Mouse (Mus musculus): ENCODE data around the gene Rac1. TPM values are rescaled to one million over a fixed set of nuclear protein-coding genes. Genes with fewer than 3 reads are reported as not detected.
A peak's percentile ranks its signal among the peaks of the same experiment; 100 is the strongest.
"Not testable (repeated sequence)": the region's sequence is repeated elsewhere in the genome, so short reads cannot be mapped to it uniquely, and the experiment has no call there.

The Rac1 gene
- polyA plus RNA-seq, 1 experiment = 141 TPM

DNA sequence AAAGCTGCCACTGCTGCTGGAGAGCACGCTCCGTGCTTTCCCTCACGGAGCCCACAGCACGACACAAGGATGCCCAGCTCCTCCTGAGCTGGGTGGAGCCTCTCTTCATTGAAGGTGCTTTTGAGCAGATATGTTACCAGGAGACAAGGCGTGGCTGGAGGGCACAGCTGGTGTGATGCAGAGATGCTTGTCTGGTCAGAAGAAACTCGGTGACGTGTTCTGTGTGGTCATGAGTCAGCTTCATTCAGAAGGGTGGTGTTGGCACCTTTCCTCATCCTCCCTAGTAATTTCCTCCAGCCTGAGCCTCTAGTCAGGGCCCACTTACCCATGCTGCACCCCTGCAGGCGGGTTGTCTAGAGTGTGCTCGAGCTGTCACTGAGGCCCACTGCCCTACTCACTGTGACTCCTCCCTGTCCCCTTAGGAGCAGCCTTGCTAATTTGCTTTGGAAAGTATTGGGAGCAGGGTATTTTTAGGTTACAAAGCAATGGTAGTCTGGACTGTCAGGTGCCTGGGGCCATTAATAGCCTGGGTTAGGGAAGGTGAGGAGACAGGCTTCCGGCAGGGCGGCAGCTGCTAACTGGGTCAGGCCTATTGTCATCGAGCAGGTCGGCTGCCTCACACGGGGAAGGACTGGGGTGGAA lies 33.8 kb upstream of the Rac1 start:
- Histone ChIP-seq H3K27ac (ENCODE audit: insufficient read depth, low read length) (peak overlapping the region; percentile 19; the same call in 1 of the 2 replicates), H3K27me3 (ENCODE audit: control insufficient read depth, insufficient read depth, low read length) (no peaks in the 10 kb centered on the region), H3K4me1 (ENCODE audit: control insufficient read depth, insufficient read depth, insufficient read length) (no peaks in the 10 kb centered on the region), H3K36me3 (ENCODE audit: control insufficient read depth, insufficient read depth, low read length) (no peaks in the 10 kb centered on the region), H3K4me3 (ENCODE audit: extremely low read depth, insufficient read depth, insufficient read length) (no peak overlapping the region)
- 75% methylated on average over 14 of the region's 14 CpGs for WGBS
- TF ChIP-seq CTCF (IDR thresholded peaks at IDR 0.05; ENCODE audit: extremely low read depth, insufficient read depth, insufficient read length, insufficient replicate concordance) (no peak), POLR2A (IDR thresholded peaks at IDR 0.05; ENCODE audit: low read depth, low read length) (no peak)
- no peak for DNase-seq (ENCODE audit: low read depth in 1 of 2, low spot score in 2 of 2)

- H3K4me3 ChIP-seq (ENCODE audit: extremely low read depth, insufficient read depth, insufficient read length) = no peak overlapping the region
- 96% methylated on average over 4 of the region's 4 CpGs for WGBS
- H3K4me1 ChIP-seq (ENCODE audit: control insufficient read depth, insufficient read depth, insufficient read length) = no peaks in the 10 kb centered on the region
- DNase-seq (ENCODE audit: low read depth in 1 of 2, low spot score in 2 of 2) = no peak
- H3K36me3 ChIP-seq (ENCODE audit: control insufficient read depth, insufficient read depth, low read length) = no peaks in the 10 kb centered on the region
- TF ChIP-seq CTCF (IDR thresholded peaks at IDR 0.05; ENCODE audit: extremely low read depth, insufficient read depth, insufficient read length, insufficient replicate concordance) (no peak), POLR2A (IDR thresholded peaks at IDR 0.05; ENCODE audit: low read depth, low read length) (no peak)
- H3K27me3 ChIP-seq (ENCODE audit: control insufficient read depth, insufficient read depth, low read length) = no peaks in the 10 kb centered on the region
- no peak overlapping the region; the same call in 1 of the 2 replicates for H3K27ac ChIP-seq (ENCODE audit: insufficient read depth, low read length)
Measured at GRCm38 (mm10) chr5:143561009-143561408, 33.2 kb upstream of the Rac1 start.

GRCm38 (mm10) chr5:143558731-143559130 lies 30.9 kb upstream of the Rac1 start:
- no peak for DNase-seq (ENCODE audit: low read depth in 1 of 2, low spot score in 2 of 2)
- H3K27ac ChIP-seq (ENCODE audit: insufficient read depth, low read length) = no peak overlapping the region
- H3K27me3 ChIP-seq (ENCODE audit: control insufficient read depth, insufficient read depth, low read length) = no peaks in the 10 kb centered on the region
- TF ChIP-seq CTCF (IDR thresholded peaks at IDR 0.05; ENCODE audit: extremely low read depth, insufficient read depth, insufficient read length, insufficient replicate concordance) (no peak), POLR2A (IDR thresholded peaks at IDR 0.05; ENCODE audit: low read depth, low read length) (no peak)
- H3K4me1 ChIP-seq (ENCODE audit: control insufficient read depth, insufficient read depth, insufficient read length) = no peaks in the 10 kb centered on the region
- WGBS = 73% methylated on average over 3 of the region's 3 CpGs
- H3K4me3 ChIP-seq (ENCODE audit: extremely low read depth, insufficient read depth, insufficient read length) = no peak overlapping the region
- no peaks in the 10 kb centered on the region for H3K36me3 ChIP-seq (ENCODE audit: control insufficient read depth, insufficient read depth, low read length)

GRCm38 (mm10) chr5:143555233-143555632 lies 27.4 kb upstream of the Rac1 start:
- no peaks in the 10 kb centered on the region for H3K27me3 ChIP-seq (ENCODE audit: control insufficient read depth, insufficient read depth, low read length)
- TF ChIP-seq CTCF (IDR thresholded peaks at IDR 0.05; ENCODE audit: extremely low read depth, insufficient read depth, insufficient read length, insufficient replicate concordance) (no peak), POLR2A (IDR thresholded peaks at IDR 0.05; ENCODE audit: low read depth, low read length) (no peak)
- 90% methylated on average over 6 of the region's 6 CpGs for WGBS
- DNase-seq (ENCODE audit: low read depth in 1 of 2, low spot score in 2 of 2) = no peak
- no peaks in the 10 kb centered on the region for H3K4me1 ChIP-seq (ENCODE audit: control insufficient read depth, insufficient read depth, insufficient read length)
- no peak overlapping the region for H3K27ac ChIP-seq (ENCODE audit: insufficient read depth, low read length)
- no peaks in the 10 kb centered on the region for H3K36me3 ChIP-seq (ENCODE audit: control insufficient read depth, insufficient read depth, low read length)
- H3K4me3 ChIP-seq (ENCODE audit: extremely low read depth, insufficient read depth, insufficient read length) = no peak overlapping the region

GRCm38 (mm10) chr5:143552911-143553310 lies 25.1 kb upstream of the Rac1 start:
- no peak overlapping the region for H3K4me3 ChIP-seq (ENCODE audit: extremely low read depth, insufficient read depth, insufficient read length)
- DNase-seq (ENCODE audit: low read depth in 1 of 2, low spot score in 2 of 2) = no peak
- no peak for TF ChIP-seq CTCF (IDR thresholded peaks at IDR 0.05; ENCODE audit: extremely low read depth, insufficient read depth, insufficient read length, insufficient replicate concordance)
- no peak for TF ChIP-seq POLR2A (IDR thresholded peaks at IDR 0.05; ENCODE audit: low read depth, low read length)
- H3K27me3 ChIP-seq (ENCODE audit: control insufficient read depth, insufficient read depth, low read length) = no peaks in the 10 kb centered on the region
- no peak overlapping the region for H3K27ac ChIP-seq (ENCODE audit: insufficient read depth, low read length)
- 75% methylated on average over 6 of the region's 6 CpGs for WGBS
- peaks cover 3% of the 10 kb centered on the region; the same call in 1 of the 2 replicates for H3K4me1 ChIP-seq (ENCODE audit: control insufficient read depth, insufficient read depth, insufficient read length)
- H3K36me3 ChIP-seq (ENCODE audit: control insufficient read depth, insufficient read depth, low read length) = no peaks in the 10 kb centered on the region

- not testable (repeated sequence) for H3K27ac ChIP-seq (ENCODE audit: insufficient read depth, low read length); H3K4me1 ChIP-seq (ENCODE audit: control insufficient read depth, insufficient read depth, insufficient read length); H3K36me3 ChIP-seq (ENCODE audit: control insufficient read depth, insufficient read depth, low read length); H3K27me3 ChIP-seq (ENCODE audit: control insufficient read depth, insufficient read depth, low read length)
- peak in 1 of 2 experiments; percentile 11 for DNase-seq (ENCODE audit: low read depth in 1 of 2, low spot score in 2 of 2)
- H3K4me3 ChIP-seq (ENCODE audit: extremely low read depth, insufficient read depth, insufficient read length) = peak overlapping the region; percentile 66
- under 1% methylated on average over 27 of the region's 28 CpGs for WGBS
Measured at GRCm38 (mm10) chr5:143548922-143549321, 21.1 kb upstream of the Rac1 start.

DNA sequence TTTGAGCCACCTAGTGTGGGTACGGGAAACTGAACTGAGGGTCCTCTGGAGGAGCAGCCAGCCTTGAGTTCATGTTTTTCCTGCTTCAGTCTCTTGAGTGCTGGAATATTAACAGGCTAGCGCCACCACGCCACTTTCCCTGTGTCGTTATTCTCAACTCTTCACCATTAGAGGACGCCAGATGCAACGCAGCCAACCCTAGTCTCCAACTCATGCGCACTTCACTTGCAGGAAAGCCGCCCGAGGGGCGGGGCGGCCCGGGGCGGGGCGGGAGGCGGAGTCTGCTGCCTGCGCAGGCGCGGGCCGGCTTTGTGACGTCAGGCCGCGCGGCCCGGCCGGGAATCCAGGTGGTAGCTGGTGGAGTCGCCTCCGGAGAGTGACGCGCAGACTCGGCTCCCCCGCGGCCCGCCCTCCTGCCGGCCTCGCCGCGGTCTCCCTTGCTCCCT lies 20.6 kb upstream of the Rac1 start:
- TF ChIP-seq CTCF (IDR thresholded peaks at IDR 0.05; ENCODE audit: extremely low read depth, insufficient read depth, insufficient read length, insufficient replicate concordance) (peak; percentile 57; the same call in 1 of the 2 replicates), POLR2A (IDR thresholded peaks at IDR 0.05; ENCODE audit: low read depth, low read length) (peak; percentile 50)

More for the DNA sequence above, 20.6 kb upstream of the Rac1 start:
- H3K27me3 ChIP-seq (ENCODE audit: control insufficient read depth, insufficient read depth, low read length) = no peaks in the 10 kb centered on the region
- peaks cover 3% of the 10 kb centered on the region; the same call in 1 of the 2 replicates for H3K4me1 ChIP-seq (ENCODE audit: control insufficient read depth, insufficient read depth, insufficient read length)
- DNase-seq (ENCODE audit: low read depth in 1 of 2, low spot score in 2 of 2) = peak; percentile 86 to 91
- peak overlapping the region; percentile 66 for H3K4me3 ChIP-seq (ENCODE audit: extremely low read depth, insufficient read depth, insufficient read length)
- under 1% methylated on average over 37 of the region's 37 CpGs for WGBS
- peak overlapping the region; percentile 46 for H3K27ac ChIP-seq (ENCODE audit: insufficient read depth, low read length)
- H3K36me3 ChIP-seq (ENCODE audit: control insufficient read depth, insufficient read depth, low read length) = no peaks in the 10 kb centered on the region

Measured in spleen, adult 2 months (tissue).